Mouse (Mus musculus): Measurements from ENCODE around the gene Srpr. TPM values are rescaled to one million over a fixed set of nuclear protein-coding genes. Genes with fewer than 3 reads are reported as not detected.

Srpr gene
- polyA plus RNA-seq (2014; fragmentation: Illumina TruSeq; extraction: RNeasy Lipid Tissue Mini Kit (QIAGEN cat#74804); ENCODE audit: low read depth, low replicate concordance): 263 TPM

DNA sequence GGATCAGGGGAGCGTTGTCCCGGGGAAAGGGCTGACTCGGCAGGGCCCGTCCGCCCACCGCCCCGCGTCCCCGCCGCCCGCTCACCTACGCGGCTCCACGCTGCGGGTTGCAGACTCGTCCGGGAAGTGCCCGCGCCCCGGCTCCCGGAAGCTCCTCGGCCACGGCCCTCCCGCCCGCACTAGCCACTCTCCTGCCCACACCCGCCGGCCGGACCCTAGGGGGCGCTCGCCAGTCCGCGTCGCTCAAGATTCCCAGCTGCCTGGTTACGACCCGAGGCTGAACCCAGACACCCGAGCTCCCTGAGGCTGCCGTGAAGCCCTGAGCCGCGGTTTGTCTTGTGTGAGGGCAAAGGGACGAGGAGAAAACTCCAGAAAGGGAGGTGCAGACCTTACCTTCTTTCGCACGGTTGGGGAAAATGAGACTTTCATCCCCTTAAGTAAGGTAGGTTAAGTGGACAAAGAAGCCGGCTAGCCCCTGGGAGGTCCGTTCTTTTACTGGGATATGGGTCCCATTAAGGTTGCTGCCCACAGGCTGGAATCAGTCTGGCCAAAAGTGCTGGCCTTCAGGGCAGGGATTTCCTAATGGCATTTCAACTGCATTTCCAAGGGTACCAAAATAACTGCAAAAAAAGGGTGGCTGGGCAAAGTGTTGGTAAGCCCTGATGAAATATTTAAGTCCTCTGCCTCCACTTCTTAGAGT, at the start of gene Srpr, which contains the start of gene Tirap:
Gene Srpr (plus strand): TSS at position 404 of the 700 bp plus-strand sequence.
Gene Tirap (minus strand): TSS at position 520 of the 700 bp plus-strand sequence.

DNA sequence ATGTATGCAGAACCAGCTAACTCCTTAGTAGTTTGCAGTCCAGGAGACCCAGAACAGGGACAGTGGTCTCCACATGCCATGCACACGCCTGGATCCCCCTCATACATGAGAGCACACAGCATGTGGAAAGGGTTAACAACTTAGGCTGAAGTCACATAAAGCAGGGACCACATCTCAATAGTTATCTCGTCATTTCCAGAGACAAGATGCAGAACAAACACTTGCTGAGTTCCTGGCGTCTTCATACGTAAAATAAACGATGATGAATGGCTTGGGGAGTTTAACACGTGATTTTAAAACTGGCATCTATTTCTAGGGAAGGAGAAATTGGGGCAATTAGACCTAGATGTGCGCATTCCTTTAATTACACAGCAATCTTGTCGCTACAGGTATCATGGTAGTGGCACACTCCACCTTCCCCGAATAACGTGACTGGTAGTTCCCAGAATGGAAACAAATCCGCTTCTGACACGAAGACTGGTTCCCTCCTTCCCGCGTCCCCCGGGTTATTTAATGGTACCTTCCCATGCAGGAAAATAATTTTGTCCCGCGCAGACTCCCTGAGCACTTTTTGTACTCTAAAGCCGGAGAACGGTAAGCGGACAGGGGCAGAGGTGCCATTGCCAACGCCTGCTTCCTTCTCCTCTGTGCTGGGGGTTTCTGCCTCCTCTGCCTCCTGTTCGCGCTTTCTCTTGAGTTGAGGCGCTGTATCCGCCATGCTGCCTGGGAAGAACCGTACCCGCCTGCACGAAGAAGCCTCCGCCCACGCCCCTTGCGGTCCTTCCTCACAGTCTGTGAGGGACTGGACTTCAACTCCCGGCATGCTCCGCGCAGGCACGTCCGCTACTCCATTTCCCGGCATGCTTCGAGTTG, 24.5 kb upstream of the Srpr start, which contains the start of gene Dcps:
Gene Dcps (minus strand): TSS at position 811 of the 873 bp plus-strand sequence.

GRCm38 (mm10) chr9:35210542-35211474, 10.8 kb downstream of the Srpr start, which contains the start of gene Foxred1:
Foxred1 (minus strand) TSS chr9:35211055.

GRCm38 (mm10) chr9:35267146-35267975, 67.4 kb downstream of the Srpr start, which contains the start of the genes Fam118b and Rpusd4:
Fam118b (minus strand) TSS chr9:35267805.
Rpusd4 (plus strand) TSS chr9:35267865.

Other genes starting within 250 kb of the Srpr start
- gene St3gal4, start 80.9 kb upstream of the Srpr start, polyA plus RNA-seq (2014; fragmentation: Illumina TruSeq; extraction: RNeasy Lipid Tissue Mini Kit (QIAGEN cat#74804); ENCODE audit: low read depth, low replicate concordance): 410 TPM
- 6.1 TPM for gene Dcps, start 24.1 kb upstream of the Srpr start, polyA plus RNA-seq (2014; fragmentation: Illumina TruSeq; extraction: RNeasy Lipid Tissue Mini Kit (QIAGEN cat#74804); ENCODE audit: low read depth, low replicate concordance)
- gene Tirap, start 116 bp downstream of the Srpr start, polyA plus RNA-seq (2014; fragmentation: Illumina TruSeq; extraction: RNeasy Lipid Tissue Mini Kit (QIAGEN cat#74804); ENCODE audit: low read depth, low replicate concordance): 23.3 TPM
- gene Foxred1, start 10.9 kb downstream of the Srpr start, polyA plus RNA-seq (2014; fragmentation: Illumina TruSeq; extraction: RNeasy Lipid Tissue Mini Kit (QIAGEN cat#74804); ENCODE audit: low read depth, low replicate concordance): 21.9 TPM
- gene Fam118b, start 67.6 kb downstream of the Srpr start, polyA plus RNA-seq (2014; fragmentation: Illumina TruSeq; extraction: RNeasy Lipid Tissue Mini Kit (QIAGEN cat#74804); ENCODE audit: low read depth, low replicate concordance): 39.1 TPM
- gene Rpusd4, start 67.7 kb downstream of the Srpr start, polyA plus RNA-seq (2014; fragmentation: Illumina TruSeq; extraction: RNeasy Lipid Tissue Mini Kit (QIAGEN cat#74804); ENCODE audit: low read depth, low replicate concordance): 5.9 TPM
- 17.7 TPM for gene Cdon, start 221.0 kb downstream of the Srpr start, polyA plus RNA-seq (2014; fragmentation: Illumina TruSeq; extraction: RNeasy Lipid Tissue Mini Kit (QIAGEN cat#74804); ENCODE audit: low read depth, low replicate concordance)